Mouse (Mus musculus): ENCODE measurements around the gene Taar8c. TPM values are rescaled to one million over a fixed set of nuclear protein-coding genes. Genes with fewer than 3 reads are reported as not detected.
"Not testable (repeated sequence)": the region's sequence is repeated elsewhere in the genome, so short reads cannot be mapped to it uniquely, and the experiment has no call there.

Gene Taar8c
- total RNA-seq, 2 experiments from 2014 or later: not detected

GRCm38 (mm10) chr10:24074751-24075150 is 27.0 kb downstream of the Taar8c start:
- not testable (repeated sequence) for DNase-seq

- DNase-seq: no peak
Measured at GRCm38 (mm10) chr10:24058986-24059385, 42.7 kb downstream of the Taar8c start.

- no peak for DNase-seq
Measured at GRCm38 (mm10) chr10:24052039-24052438, 49.7 kb downstream of the Taar8c start.

Other genes starting within 250 kb of the Taar8c start
- under 1 TPM; 0.35 to 0.64 TPM for gene Vnn1, start 207.2 kb downstream of the Taar8c start, total RNA-seq (2021)
- gene Taar1, start 181.6 kb downstream of the Taar8c start, total RNA-seq (2021): not detected
- not detected for gene Taar2, start 163.3 kb downstream of the Taar8c start, total RNA-seq (2021)
- not detected for gene Taar3, start 152.4 kb downstream of the Taar8c start, total RNA-seq (2021)
- gene Taar4, start 141.4 kb downstream of the Taar8c start, total RNA-seq (2021): not detected
- gene Taar5, start 131.2 kb downstream of the Taar8c start, total RNA-seq (2021): not detected
- gene Taar6, start 116.3 kb downstream of the Taar8c start, total RNA-seq (2021): not detected
- gene Taar7a, start 108.4 kb downstream of the Taar8c start, total RNA-seq (2021): not detected
- not detected for gene Taar7b, start 102.0 kb downstream of the Taar8c start, total RNA-seq (2021)
- gene Taar7d, start 74.7 kb downstream of the Taar8c start, total RNA-seq (2021): not detected
- not detected for gene Taar7e, start 64.3 kb downstream of the Taar8c start, total RNA-seq (2021)
- gene Taar7f, start 52.4 kb downstream of the Taar8c start, total RNA-seq (2021): not detected
- gene Taar8a, start 25.4 kb downstream of the Taar8c start, total RNA-seq (2021): not detected
- gene Taar8b, start 9.6 kb downstream of the Taar8c start, total RNA-seq (2021): not detected
- gene Taar9, start 7.6 kb upstream of the Taar8c start, total RNA-seq (2021): not detected
- 10 to 100 TPM; 44.9 to 51.8 TPM for gene Stx7, start 47.4 kb upstream of the Taar8c start, total RNA-seq (2021)
- gene Moxd1, start 121.6 kb upstream of the Taar8c start, total RNA-seq (2021): under 1 TPM; 0.41 to 0.52 TPM